Mouse (Mus musculus): Measurements from ENCODE around the gene Hpn.
A peak's percentile ranks its signal among the peaks of the same experiment; 100 is the strongest.

The Hpn gene

GRCm38 (mm10) chr7:31110861-31111385 is 4.2 kb downstream of the Hpn start:
- no peak for DNase-seq (ENCODE audit: low spot score in 2 of 2)

- no peak for DNase-seq (ENCODE audit: low spot score in 2 of 2)
Observed at GRCm38 (mm10) chr7:31109796-31110195, 5.3 kb downstream of the Hpn start.

- no peak for DNase-seq (ENCODE audit: low spot score in 2 of 2)
Observed at GRCm38 (mm10) chr7:31109091-31109490, 6.0 kb downstream of the Hpn start.

GRCm38 (mm10) chr7:31107781-31108180 is 7.3 kb downstream of the Hpn start:
- DNase-seq (ENCODE audit: low spot score in 2 of 2) = no peak

- no peak for DNase-seq (ENCODE audit: low spot score in 2 of 2)
Observed at GRCm38 (mm10) chr7:31106166-31106565, 8.9 kb downstream of the Hpn start.

- no peak for DNase-seq (ENCODE audit: low spot score in 2 of 2)
Observed at GRCm38 (mm10) chr7:31105061-31105768, 9.9 kb downstream of the Hpn start.

- DNase-seq (ENCODE audit: low spot score in 2 of 2) = no peak
Observed at GRCm38 (mm10) chr7:31100786-31101185, 14.3 kb downstream of the Hpn start.

- no peak for DNase-seq (ENCODE audit: low spot score in 2 of 2)
Observed at GRCm38 (mm10) chr7:31099612-31099982, 15.5 kb downstream of the Hpn start.

GRCm38 (mm10) chr7:31098697-31099611 is 16.1 kb downstream of the Hpn start:
- no peak for DNase-seq (ENCODE audit: low spot score in 2 of 2)

- peak; percentile 83 to 92 for DNase-seq (ENCODE audit: low spot score in 2 of 2)
Observed at GRCm38 (mm10) chr7:31097583-31098248, 17.4 kb downstream of the Hpn start.

- no peak for DNase-seq (ENCODE audit: low spot score in 2 of 2)
Observed at GRCm38 (mm10) chr7:31096892-31097564, 18.1 kb downstream of the Hpn start.

GRCm38 (mm10) chr7:31094774-31095501 is 20.2 kb downstream of the Hpn start:
- DNase-seq (ENCODE audit: low spot score in 2 of 2) = peak in 1 of 2 experiments; percentile 50

GRCm38 (mm10) chr7:31089721-31090120 is 25.4 kb downstream of the Hpn start:
- DNase-seq (ENCODE audit: low spot score in 2 of 2) = peak in 1 of 2 experiments; percentile 27

GRCm38 (mm10) chr7:31088206-31088605 is 26.9 kb downstream of the Hpn start:
- no peak for DNase-seq (ENCODE audit: low spot score in 2 of 2)

- DNase-seq (ENCODE audit: low spot score in 2 of 2) = no peak
Observed at GRCm38 (mm10) chr7:31087262-31087661, 27.8 kb downstream of the Hpn start.

- no peak for DNase-seq (ENCODE audit: low spot score in 2 of 2)
Observed at GRCm38 (mm10) chr7:31086175-31086755, 28.8 kb downstream of the Hpn start.

- no peak for DNase-seq (ENCODE audit: low spot score in 2 of 2)
Observed at GRCm38 (mm10) chr7:31085171-31085570, 29.9 kb downstream of the Hpn start.

GRCm38 (mm10) chr7:31084140-31084539 is 30.9 kb downstream of the Hpn start:
- DNase-seq (ENCODE audit: low spot score in 2 of 2) = no peak

- no peak for DNase-seq (ENCODE audit: low spot score in 2 of 2)
Observed at GRCm38 (mm10) chr7:31082831-31083588, 32.1 kb downstream of the Hpn start.

- DNase-seq (ENCODE audit: low spot score in 2 of 2) = no peak
Observed at GRCm38 (mm10) chr7:31082106-31082505, 33.0 kb downstream of the Hpn start.

Measured in thymus, postnatal 10 days (tissue).